Mouse (Mus musculus): ENCODE measurements around the gene Prpf18. TPM values are rescaled to one million over a fixed set of nuclear protein-coding genes. Genes with fewer than 3 reads are reported as not detected.
"Not testable (repeated sequence)": the region's sequence is repeated elsewhere in the genome, so short reads cannot be mapped to it uniquely, and the experiment has no call there.

The Prpf18 gene
- polyA plus RNA-seq, 1 experiment from 2014 or later = 49.1 TPM

GRCm38 (mm10) chr2:4620640-4621401 lies 31.1 kb downstream of the Prpf18 start:
- Histone ChIP-seq H3K4me3 (replicated peaks; ENCODE audit: low read depth, low read length) (no peak overlapping the region), H3K4me1 (ENCODE audit: control insufficient read depth, insufficient read depth, low read length) (no peaks in the 10 kb centered on the region), H3K4me2 (ENCODE audit: low read length) (no peak overlapping the region), H3K9me3 (ENCODE audit: control insufficient read depth, low read length) (no peaks in the 10 kb centered on the region), H3K9ac (replicated peaks; ENCODE audit: low read length) (no peak overlapping the region), H3K27me3 (ENCODE audit: control insufficient read depth, insufficient read depth, low read length) (no peaks in the 10 kb centered on the region), H3K27ac (replicated peaks; ENCODE audit: low read depth, low read length) (no peak overlapping the region), H3K36me3 (ENCODE audit: control insufficient read depth, insufficient read depth, low read length) (peaks cover 30% of the 10 kb centered on the region)
- 76% methylated on average over 12 of the region's 12 CpGs for WGBS
- DNase-seq = no peak
- no peak for ATAC-seq (ENCODE audit: low FRiP score, low TSS enrichment)

- no peak overlapping the region for H3K4me2 ChIP-seq (ENCODE audit: low read length)
- H3K9ac ChIP-seq (replicated peaks; ENCODE audit: low read length) = no peak overlapping the region; the same call in 1 of the 2 replicates
- no peaks in the 10 kb centered on the region for H3K9me3 ChIP-seq (ENCODE audit: control insufficient read depth, low read length)
- H3K4me1 ChIP-seq (ENCODE audit: control insufficient read depth, insufficient read depth, low read length) = no peaks in the 10 kb centered on the region
- no peaks in the 10 kb centered on the region for H3K27me3 ChIP-seq (ENCODE audit: control insufficient read depth, insufficient read depth, low read length)
- ATAC-seq (ENCODE audit: low FRiP score, low TSS enrichment) = no peak
- DNase-seq = no peak
- WGBS = 51% methylated on average over 6 of the region's 6 CpGs
- H3K36me3 ChIP-seq (ENCODE audit: control insufficient read depth, insufficient read depth, low read length) = peaks cover 32% of the 10 kb centered on the region
- no peak overlapping the region for H3K27ac ChIP-seq (replicated peaks; ENCODE audit: low read depth, low read length)
- no peak overlapping the region for H3K4me3 ChIP-seq (replicated peaks; ENCODE audit: low read depth, low read length)
Measured at GRCm38 (mm10) chr2:4619893-4620593, 31.9 kb downstream of the Prpf18 start.

GRCm38 (mm10) chr2:4619126-4619525 lies 32.8 kb downstream of the Prpf18 start:
- not testable (repeated sequence) for ATAC-seq (ENCODE audit: low FRiP score, low TSS enrichment); DNase-seq; H3K9ac ChIP-seq (replicated peaks; ENCODE audit: low read length); H3K27ac ChIP-seq (replicated peaks; ENCODE audit: low read depth, low read length); H3K4me1 ChIP-seq (ENCODE audit: control insufficient read depth, insufficient read depth, low read length); H3K27me3 ChIP-seq (ENCODE audit: control insufficient read depth, insufficient read depth, low read length); H3K4me3 ChIP-seq (replicated peaks; ENCODE audit: low read depth, low read length); H3K9me3 ChIP-seq (ENCODE audit: control insufficient read depth, low read length); H3K4me2 ChIP-seq (ENCODE audit: low read length)
- H3K36me3 ChIP-seq (ENCODE audit: control insufficient read depth, insufficient read depth, low read length) = peaks cover 31% of the 10 kb centered on the region

- no peaks in the 10 kb centered on the region for H3K27me3 ChIP-seq (ENCODE audit: control insufficient read depth, insufficient read depth, low read length)
- H3K4me2 ChIP-seq (ENCODE audit: low read length) = no peak overlapping the region
- peaks cover 32% of the 10 kb centered on the region for H3K36me3 ChIP-seq (ENCODE audit: control insufficient read depth, insufficient read depth, low read length)
- no peak overlapping the region for H3K9ac ChIP-seq (replicated peaks; ENCODE audit: low read length)
- DNase-seq (no peak), ATAC-seq (ENCODE audit: low FRiP score, low TSS enrichment) (no peak)
- no peak overlapping the region for H3K27ac ChIP-seq (replicated peaks; ENCODE audit: low read depth, low read length)
- 89% methylated on average over 4 of the region's 4 CpGs for WGBS
- H3K9me3 ChIP-seq (ENCODE audit: control insufficient read depth, low read length) = no peaks in the 10 kb centered on the region
- no peak overlapping the region for H3K4me3 ChIP-seq (replicated peaks; ENCODE audit: low read depth, low read length)
- no peaks in the 10 kb centered on the region for H3K4me1 ChIP-seq (ENCODE audit: control insufficient read depth, insufficient read depth, low read length)
Measured at GRCm38 (mm10) chr2:4616995-4617394, 34.9 kb downstream of the Prpf18 start.

- H3K4me1 ChIP-seq (ENCODE audit: control insufficient read depth, insufficient read depth, low read length) = no peaks in the 10 kb centered on the region
- H3K27me3 ChIP-seq (ENCODE audit: control insufficient read depth, insufficient read depth, low read length) = no peaks in the 10 kb centered on the region
- 91% methylated on average over 2 of the region's 2 CpGs for WGBS
Measured at GRCm38 (mm10) chr2:4615014-4615546, 36.8 kb downstream of the Prpf18 start.

GRCm38 (mm10) chr2:4614276-4614929 lies 37.5 kb downstream of the Prpf18 start:
- WGBS = 54% methylated on average over 6 of the region's 6 CpGs
- peaks cover 55% of the 10 kb centered on the region for H3K36me3 ChIP-seq (ENCODE audit: control insufficient read depth, insufficient read depth, low read length)
- not testable (repeated sequence) for DNase-seq

More at GRCm38 (mm10) chr2:4615014-4615546, 36.8 kb downstream of the Prpf18 start:
- DNase-seq (no peak), ATAC-seq (ENCODE audit: low FRiP score, low TSS enrichment) (no peak)
- no peaks in the 10 kb centered on the region for H3K9me3 ChIP-seq (ENCODE audit: control insufficient read depth, low read length)
- no peak overlapping the region for H3K4me2 ChIP-seq (ENCODE audit: low read length)
- no peak overlapping the region for H3K27ac ChIP-seq (replicated peaks; ENCODE audit: low read depth, low read length)
- no peak overlapping the region for H3K4me3 ChIP-seq (replicated peaks; ENCODE audit: low read depth, low read length)
- H3K36me3 ChIP-seq (ENCODE audit: control insufficient read depth, insufficient read depth, low read length) = peaks cover 48% of the 10 kb centered on the region
- no peak overlapping the region for H3K9ac ChIP-seq (replicated peaks; ENCODE audit: low read length)

GRCm38 (mm10) chr2:4611704-4612103 lies 40.2 kb downstream of the Prpf18 start:
- WGBS = 93% methylated on average over 10 of the region's 10 CpGs
- Histone ChIP-seq H3K27me3 (ENCODE audit: control insufficient read depth, insufficient read depth, low read length) (no peaks in the 10 kb centered on the region), H3K4me3 (replicated peaks; ENCODE audit: low read depth, low read length) (no peak overlapping the region), H3K36me3 (ENCODE audit: control insufficient read depth, insufficient read depth, low read length) (peaks cover 82% of the 10 kb centered on the region), H3K4me1 (ENCODE audit: control insufficient read depth, insufficient read depth, low read length) (no peaks in the 10 kb centered on the region), H3K4me2 (ENCODE audit: low read length) (no peak overlapping the region), H3K27ac (replicated peaks; ENCODE audit: low read depth, low read length) (no peak overlapping the region), H3K9me3 (ENCODE audit: control insufficient read depth, low read length) (no peaks in the 10 kb centered on the region), H3K9ac (replicated peaks; ENCODE audit: low read length) (no peak overlapping the region)
- ATAC-seq (ENCODE audit: low FRiP score, low TSS enrichment) = no peak
- DNase-seq = no peak

More at GRCm38 (mm10) chr2:4614276-4614929, 37.5 kb downstream of the Prpf18 start:
- ATAC-seq (ENCODE audit: low FRiP score, low TSS enrichment); H3K4me2 ChIP-seq (ENCODE audit: low read length); H3K27me3 ChIP-seq (ENCODE audit: control insufficient read depth, insufficient read depth, low read length); H3K4me3 ChIP-seq (replicated peaks; ENCODE audit: low read depth, low read length); H3K27ac ChIP-seq (replicated peaks; ENCODE audit: low read depth, low read length); H3K4me1 ChIP-seq (ENCODE audit: control insufficient read depth, insufficient read depth, low read length); H3K9ac ChIP-seq (replicated peaks; ENCODE audit: low read length); H3K9me3 ChIP-seq (ENCODE audit: control insufficient read depth, low read length): not testable (repeated sequence)

- Histone ChIP-seq H3K4me1 (ENCODE audit: control insufficient read depth, insufficient read depth, low read length) (no peaks in the 10 kb centered on the region), H3K27me3 (ENCODE audit: control insufficient read depth, insufficient read depth, low read length) (no peaks in the 10 kb centered on the region), H3K27ac (replicated peaks; ENCODE audit: low read depth, low read length) (no peak overlapping the region), H3K4me3 (replicated peaks; ENCODE audit: low read depth, low read length) (no peak overlapping the region), H3K9ac (replicated peaks; ENCODE audit: low read length) (no peak overlapping the region), H3K36me3 (ENCODE audit: control insufficient read depth, insufficient read depth, low read length) (peaks cover 86% of the 10 kb centered on the region), H3K9me3 (ENCODE audit: control insufficient read depth, low read length) (no peaks in the 10 kb centered on the region), H3K4me2 (ENCODE audit: low read length) (no peak overlapping the region)
- no peak for DNase-seq
- 89% methylated on average over 6 of the region's 6 CpGs for WGBS
- no peak for ATAC-seq (ENCODE audit: low FRiP score, low TSS enrichment)
Measured at GRCm38 (mm10) chr2:4611295-4611694, 40.6 kb downstream of the Prpf18 start.

All from midbrain, embryonic 14.5 days (tissue).